Mouse (Mus musculus) lung, embryonic 15.5 days (tissue): Measurements from ENCODE around the gene Robo2. TPM values are rescaled to one million over a fixed set of nuclear protein-coding genes. Genes with fewer than 3 reads are reported as not detected.
A peak's percentile ranks its signal among the peaks of the same experiment; 100 is the strongest.
"Not testable (repeated sequence)": the region's sequence is repeated elsewhere in the genome, so short reads cannot be mapped to it uniquely, and the experiment has no call there.

Experiments
- ATAC-seq: fragments of 200-750 bp; cut with Nextera tagmentation; 2 replicates; pipeline ENCODE4 v1.8.0; 2017; ENCODE audit warnings: moderate number of reproducible peaks, borderline replicate concordance; ENCODE audit not compliant: low FRiP score, low TSS enrichment; ENCODE audit errors: extremely low read depth
- H3K27ac ChIP-seq: fragments of 300-500 bp; sonication (generic); 2 replicates; pipeline ENCODE4 v1.5.1; 2015; ENCODE audit warnings: moderate library complexity, mild to moderate bottlenecking, inconsistent platforms
- H3K27me3 ChIP-seq: fragments of 300-500 bp; sonication (generic); 2 replicates; pipeline ENCODE4 v1.6.1; 2015; ENCODE audit warnings: inconsistent platforms
- H3K36me3 ChIP-seq: fragments of 300-500 bp; sonication (generic); 2 replicates; pipeline ENCODE4 v1.6.1; 2015; ENCODE audit warnings: inconsistent platforms
- H3K4me1 ChIP-seq: fragments of 300-500 bp; sonication (generic); 2 replicates; pipeline ENCODE4 v1.6.1; 2015; ENCODE audit warnings: inconsistent platforms
- H3K4me2 ChIP-seq: fragments of 300-500 bp; sonication (generic); 2 replicates; pipeline ENCODE4 v1.6.1; 2015; ENCODE audit warnings: inconsistent platforms, mild to moderate bottlenecking, moderate library complexity
- H3K4me3 ChIP-seq: fragments of 300-500 bp; sonication (generic); 2 replicates; pipeline ENCODE4 v1.5.1; 2015; ENCODE audit warnings: mild to moderate bottlenecking, inconsistent platforms
- H3K9ac ChIP-seq: fragments of 300-500 bp; sonication (generic); 2 replicates; pipeline ENCODE4 v1.6.1; 2015; ENCODE audit warnings: inconsistent platforms
- H3K9me3 ChIP-seq: fragments of 300-500 bp; sonication (generic); 2 replicates; pipeline ENCODE4 v1.6.1; 2016; ENCODE audit warnings: inconsistent platforms
- WGBS: fragments of 180-500 bp; shearing (Covaris S2); methylation state at CpG from one replicate; pipeline ENCODE4 v1.1.7; 2015; 5-methylcytosine and 5-hydroxymethylcytosine counted together
- polyA plus RNA-seq: library from polyadenylated mRNA; unstranded; fragments of >200 nt; fragmentation: Nextera tagmentation; extraction: Ambion mirVana; gene quantifications from 2 replicates; pipeline ENCODE4 v1.2.1, GENCODE M21; 2015

Gene Robo2
- polyA plus RNA-seq, 1 experiment from 2014 or later = 38.8 TPM

GRCm38 (mm10) chr16:74113155-74113554, 298.5 kb downstream of the Robo2 start:
- WGBS = 86% methylated on average over 3 of the region's 3 CpGs

GRCm38 (mm10) chr16:74111101-74111500, 300.5 kb downstream of the Robo2 start:
- no peak for ATAC-seq
- H3K36me3 ChIP-seq = no peaks in the 10 kb centered on the region
- no peak overlapping the region for H3K27ac ChIP-seq
- no peak overlapping the region for H3K4me2 ChIP-seq
- no peaks in the 10 kb centered on the region for H3K27me3 ChIP-seq
- H3K9me3 ChIP-seq = no peaks in the 10 kb centered on the region
- WGBS = 82% methylated on average over 4 of the region's 4 CpGs
- H3K4me1 ChIP-seq = no peaks in the 10 kb centered on the region
- H3K9ac ChIP-seq = no peak overlapping the region
- no peak overlapping the region for H3K4me3 ChIP-seq

More at GRCm38 (mm10) chr16:74113155-74113554, 298.5 kb downstream of the Robo2 start:
- H3K9me3 ChIP-seq = no peaks in the 10 kb centered on the region
- H3K4me2 ChIP-seq = no peak overlapping the region
- no peak overlapping the region for H3K4me3 ChIP-seq
- no peaks in the 10 kb centered on the region for H3K27me3 ChIP-seq
- H3K4me1 ChIP-seq = no peaks in the 10 kb centered on the region
- H3K9ac ChIP-seq = no peak overlapping the region
- H3K27ac ChIP-seq = no peak overlapping the region
- H3K36me3 ChIP-seq = no peaks in the 10 kb centered on the region
- no peak for ATAC-seq

- H3K4me3 ChIP-seq, H3K27ac ChIP-seq, H3K36me3 ChIP-seq, ATAC-seq, H3K27me3 ChIP-seq, H3K9ac ChIP-seq, H3K4me2 ChIP-seq, H3K4me1 ChIP-seq, H3K9me3 ChIP-seq: not testable (repeated sequence)
- WGBS = 77% methylated on average over 8 of the region's 8 CpGs
Observed at GRCm38 (mm10) chr16:74104449-74104848, 307.2 kb downstream of the Robo2 start.

- H3K9me3 ChIP-seq = no peaks in the 10 kb centered on the region
- no peak overlapping the region for H3K4me3 ChIP-seq
- no peaks in the 10 kb centered on the region for H3K36me3 ChIP-seq
- H3K4me1 ChIP-seq = no peaks in the 10 kb centered on the region
- H3K9ac ChIP-seq = no peak overlapping the region
- 43% methylated on average over 7 of the region's 7 CpGs for WGBS
- peak; percentile 62; the same call in 1 of the 2 replicates for ATAC-seq
- H3K27ac ChIP-seq = 0 out of 2 replicates have a peak overlapping the region, but pooled peaks have one; percentile 29
- no peaks in the 10 kb centered on the region for H3K27me3 ChIP-seq
- no peak overlapping the region for H3K4me2 ChIP-seq
Observed at GRCm38 (mm10) chr16:74092997-74093801, 318.4 kb downstream of the Robo2 start.

GRCm38 (mm10) chr16:74089951-74090350, 321.7 kb downstream of the Robo2 start:
- no peak overlapping the region for H3K4me3 ChIP-seq
- H3K9me3 ChIP-seq = no peaks in the 10 kb centered on the region
- no peaks in the 10 kb centered on the region for H3K4me1 ChIP-seq
- H3K9ac ChIP-seq = no peak overlapping the region
- H3K36me3 ChIP-seq = no peaks in the 10 kb centered on the region
- H3K27me3 ChIP-seq = no peaks in the 10 kb centered on the region
- 83% methylated on average over 1 of the region's 1 CpGs for WGBS
- H3K4me2 ChIP-seq = no peak overlapping the region
- no peak for ATAC-seq
- H3K27ac ChIP-seq = no peak overlapping the region

- Histone ChIP-seq H3K9ac (no peak overlapping the region), H3K36me3 (no peaks in the 10 kb centered on the region), H3K27ac (no peak overlapping the region), H3K9me3 (no peaks in the 10 kb centered on the region), H3K4me2 (no peak overlapping the region), H3K4me1 (no peaks in the 10 kb centered on the region), H3K4me3 (no peak overlapping the region), H3K27me3 (no peaks in the 10 kb centered on the region)
- ATAC-seq = no peak
- WGBS = 89% methylated on average over 2 of the region's 2 CpGs
Observed at GRCm38 (mm10) chr16:74084188-74084587, 327.4 kb downstream of the Robo2 start.

- WGBS = 93% methylated on average over 5 of the region's 5 CpGs
- Histone ChIP-seq H3K9ac (no peak overlapping the region), H3K4me3 (no peak overlapping the region), H3K36me3 (no peaks in the 10 kb centered on the region), H3K4me1 (0 out of 2 replicates have a peak, but pooled peaks cover 2% of the 10 kb centered on the region), H3K27ac (no peak overlapping the region), H3K4me2 (no peak overlapping the region), H3K27me3 (no peaks in the 10 kb centered on the region), H3K9me3 (no peaks in the 10 kb centered on the region)
- no peak for ATAC-seq
Observed at GRCm38 (mm10) chr16:74072671-74073070, 339.0 kb downstream of the Robo2 start.

- no peak overlapping the region for H3K9ac ChIP-seq
- no peak for ATAC-seq
- no peak overlapping the region for H3K27ac ChIP-seq
- H3K36me3 ChIP-seq = no peaks in the 10 kb centered on the region
- H3K4me2 ChIP-seq = no peak overlapping the region
- 62% methylated on average over 7 of the region's 7 CpGs for WGBS
- 0 out of 2 replicates have a peak, but pooled peaks cover 2% of the 10 kb centered on the region for H3K4me1 ChIP-seq
- no peak overlapping the region for H3K4me3 ChIP-seq
- H3K27me3 ChIP-seq = no peaks in the 10 kb centered on the region
- H3K9me3 ChIP-seq = no peaks in the 10 kb centered on the region
Observed at GRCm38 (mm10) chr16:74070628-74071027, 341.0 kb downstream of the Robo2 start.

GRCm38 (mm10) chr16:74065958-74066357, 345.7 kb downstream of the Robo2 start:
- 63% methylated on average over 2 of the region's 2 CpGs for whole genome bisulfite sequencing
- Histone ChIP-seq H3K27me3 (no peaks in the 10 kb centered on the region), H3K4me1 (0 out of 2 replicates have a peak, but pooled peaks cover 2% of the 10 kb centered on the region), H3K36me3 (no peaks in the 10 kb centered on the region), H3K9ac (no peak overlapping the region), H3K4me2 (no peak overlapping the region), H3K27ac (no peak overlapping the region), H3K4me3 (no peak overlapping the region), H3K9me3 (no peaks in the 10 kb centered on the region)
- ATAC-seq = no peak

- H3K9ac ChIP-seq = no peak overlapping the region
- H3K36me3 ChIP-seq = no peaks in the 10 kb centered on the region
- H3K9me3 ChIP-seq = no peaks in the 10 kb centered on the region
- H3K4me1 ChIP-seq = no peaks in the 10 kb centered on the region
- H3K4me2 ChIP-seq = no peak overlapping the region
- no peak for ATAC-seq
- no peaks in the 10 kb centered on the region for H3K27me3 ChIP-seq
- H3K4me3 ChIP-seq = no peak overlapping the region
- peak overlapping the region; percentile 43; the same call in 1 of the 2 replicates for H3K27ac ChIP-seq
Observed at GRCm38 (mm10) chr16:74061951-74062350, 349.7 kb downstream of the Robo2 start.

GRCm38 (mm10) chr16:74061479-74061878, 350.1 kb downstream of the Robo2 start:
- no peaks in the 10 kb centered on the region for H3K9me3 ChIP-seq
- no peaks in the 10 kb centered on the region for H3K4me1 ChIP-seq
- H3K27me3 ChIP-seq = no peaks in the 10 kb centered on the region
- no peak overlapping the region for H3K4me2 ChIP-seq
- H3K4me3 ChIP-seq = no peak overlapping the region
- H3K27ac ChIP-seq = peak overlapping the region; percentile 43; the same call in 1 of the 2 replicates
- no peaks in the 10 kb centered on the region for H3K36me3 ChIP-seq
- peak; percentile 74; the same call in 1 of the 2 replicates for ATAC-seq
- H3K9ac ChIP-seq = no peak overlapping the region

GRCm38 (mm10) chr16:74056886-74057285, 354.7 kb downstream of the Robo2 start:
- no peak for ATAC-seq
- Histone ChIP-seq H3K27me3 (no peaks in the 10 kb centered on the region), H3K9ac (no peak overlapping the region), H3K4me2 (no peak overlapping the region), H3K36me3 (no peaks in the 10 kb centered on the region), H3K4me3 (no peak overlapping the region), H3K4me1 (no peaks in the 10 kb centered on the region), H3K9me3 (no peaks in the 10 kb centered on the region), H3K27ac (no peak overlapping the region)
- 81% methylated on average over 2 of the region's 2 CpGs for WGBS
